Mouse (Mus musculus) small intestine, adult 2 months (tissue): ENCODE results near the gene Ggt6. TPM values are rescaled to one million over a fixed set of nuclear protein-coding genes. Genes with fewer than 3 reads are reported as not detected.

Experiments
- H3K27ac ChIP-seq: fragments of 200-500 bp; 2 replicates; pipeline ENCODE4 v1.5.1; 2012; ENCODE audit warnings: low read depth, low read length, control low read depth, inconsistent platforms; ENCODE audit not compliant: insufficient read depth
- H3K27me3 ChIP-seq: fragments of 200-500 bp; 2 replicates; pipeline ENCODE4 v1.6.1; 2012; ENCODE audit warnings: mild to moderate bottlenecking, moderate library complexity, low read length, inconsistent platforms; ENCODE audit not compliant: control insufficient read depth, insufficient read depth
- H3K36me3 ChIP-seq: fragments of 200-500 bp; 2 replicates; pipeline ENCODE4 v1.6.1; 2012; ENCODE audit warnings: mild to moderate bottlenecking, low read length, control low read depth, inconsistent platforms; ENCODE audit not compliant: control insufficient read depth, insufficient read depth
- H3K4me1 ChIP-seq: fragments of 200-500 bp; 2 replicates; pipeline ENCODE4 v1.6.1; 2012; ENCODE audit warnings: low read length, inconsistent platforms, mixed read lengths; ENCODE audit not compliant: control insufficient read depth, insufficient read depth, insufficient read length
- H3K4me3 ChIP-seq: fragments of 200-500 bp; 2 replicates; pipeline ENCODE4 v1.5.1; 2012; ENCODE audit warnings: low read depth, mild to moderate bottlenecking, control low read depth, inconsistent platforms, low read length, moderate library complexity
- CTCF ChIP-seq: fragments of 200-500 bp; IDR thresholded peaks from 2 replicates; pipeline ENCODE4 v1.5.1; 2012; ENCODE audit warnings: low read depth, mild to moderate bottlenecking, control low read depth, inconsistent platforms, low read length, moderate library complexity, mixed read lengths; ENCODE audit not compliant: insufficient replicate concordance, insufficient read length; ENCODE audit errors: extremely low read depth
- POLR2A ChIP-seq: fragments of 200-500 bp; IDR thresholded peaks from 2 replicates; pipeline ENCODE4 v1.6.1; 2012; ENCODE audit warnings: low read depth, mild to moderate bottlenecking, control low read depth, inconsistent platforms, low read length, moderate library complexity
- WGBS: fragments of 180-500 bp; shearing (Covaris S2); methylation state at CpG from one replicate; pipeline ENCODE4 v1.1.7; 2018; 5-methylcytosine and 5-hydroxymethylcytosine counted together
- polyA plus RNA-seq: library from polyadenylated mRNA; depleted of rRNA; stranded (reverse); fragments of >200 nt; gene quantifications from 2 replicates; pipeline ENCODE4 v1.2.3, GENCODE M21; 2012; rRNA removed

Gene Ggt6
- polyA plus RNA-seq = 20.2 and 60.1 TPM in 2 replicates

GRCm38 (mm10) chr11:72434963-72435693, at the start of gene Ggt6:
Gene Ggt6 (plus strand): TSS chr11:72435526.
- peak within 1 kb of the TSS; percentile 95 for H3K27ac ChIP-seq
- H3K36me3 ChIP-seq = peaks cover 5% of the 10 kb centered on the region; the same call in 1 of the 2 replicates
- H3K4me1 ChIP-seq = peaks cover 19% of the 10 kb centered on the region
- 17% methylated on average over 11 of the region's 11 CpGs for WGBS
- TF ChIP-seq CTCF (no peak; the same call in 1 of the 2 replicates), POLR2A (no peak; the same call in 1 of the 2 replicates)
- peak within 1 kb of the TSS; percentile 67 for H3K4me3 ChIP-seq
- no peaks in the 10 kb centered on the region for H3K27me3 ChIP-seq

DNA sequence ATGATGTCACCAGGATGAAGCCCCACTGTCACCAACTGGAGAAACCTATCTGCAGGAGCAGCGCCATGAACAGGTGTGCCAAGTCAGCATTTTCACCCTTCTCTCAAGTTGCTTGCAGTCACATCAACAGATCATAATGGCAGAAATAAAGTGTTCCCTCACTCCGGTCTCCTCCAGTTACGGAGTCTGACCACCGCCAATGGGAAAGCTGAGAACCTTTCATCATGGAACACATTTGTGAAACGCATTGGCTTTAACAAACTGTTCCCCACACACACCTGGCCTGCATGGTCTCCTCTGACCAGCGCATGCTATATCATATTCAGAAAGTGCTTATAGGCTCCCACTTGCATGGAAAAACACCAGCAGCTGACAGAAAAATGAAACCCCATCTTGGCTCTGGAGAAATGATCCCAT, 47.2 kb upstream of the Ggt6 start:
- Histone ChIP-seq H3K27ac (no peak overlapping the region), H3K4me1 (no peaks in the 10 kb centered on the region), H3K36me3 (no peaks in the 10 kb centered on the region), H3K4me3 (no peak overlapping the region), H3K27me3 (no peaks in the 10 kb centered on the region)
- no peak for TF ChIP-seq POLR2A
- TF ChIP-seq CTCF = no peak
- WGBS = 94% methylated on average over 6 of the region's 6 CpGs

- H3K27me3 ChIP-seq = no peaks in the 10 kb centered on the region
- no peak overlapping the region for H3K4me3 ChIP-seq
- WGBS = 89% methylated on average over 7 of the region's 7 CpGs
- TF ChIP-seq CTCF = no peak
- no peak for TF ChIP-seq POLR2A
- H3K36me3 ChIP-seq = no peaks in the 10 kb centered on the region
- H3K4me1 ChIP-seq = no peaks in the 10 kb centered on the region
- no peak overlapping the region for H3K27ac ChIP-seq
Observed at GRCm38 (mm10) chr11:72389407-72390142, 45.8 kb upstream of the Ggt6 start.

DNA sequence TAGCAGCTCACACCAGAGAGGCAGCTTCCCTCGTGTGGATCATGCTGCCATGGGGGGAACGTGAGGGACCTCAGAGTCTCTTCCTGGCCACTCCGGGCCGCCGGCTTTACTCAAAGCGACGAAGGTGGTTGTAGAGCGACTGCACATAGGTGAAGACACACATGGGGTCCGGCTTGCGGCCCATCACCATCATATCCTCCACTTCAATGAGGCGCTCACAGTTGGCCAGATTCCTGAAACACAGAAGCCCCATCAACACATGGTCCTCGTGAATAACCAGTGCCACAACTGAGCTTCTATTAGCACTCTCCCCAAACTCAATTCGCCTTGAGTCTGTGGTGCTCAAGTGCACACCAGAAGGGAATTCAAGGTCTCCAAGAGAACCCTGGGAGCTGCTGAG, 44.1 kb upstream of the Ggt6 start:
- Histone ChIP-seq H3K27me3 (no peaks in the 10 kb centered on the region), H3K27ac (no peak overlapping the region), H3K36me3 (no peaks in the 10 kb centered on the region), H3K4me1 (no peaks in the 10 kb centered on the region), H3K4me3 (no peak overlapping the region)
- 93% methylated on average over 13 of the region's 13 CpGs for WGBS
- TF ChIP-seq CTCF = no peak
- no peak for TF ChIP-seq POLR2A

- Histone ChIP-seq H3K4me3 (no peak overlapping the region), H3K27me3 (no peaks in the 10 kb centered on the region), H3K36me3 (no peaks in the 10 kb centered on the region), H3K27ac (no peak overlapping the region), H3K4me1 (no peaks in the 10 kb centered on the region)
- 87% methylated on average over 3 of the region's 3 CpGs for WGBS
- no peak for TF ChIP-seq CTCF
- no peak for TF ChIP-seq POLR2A
Observed at GRCm38 (mm10) chr11:72393243-72393642, 42.1 kb upstream of the Ggt6 start.

- no peaks in the 10 kb centered on the region for H3K27me3 ChIP-seq
- no peaks in the 10 kb centered on the region for H3K4me1 ChIP-seq
- no peak overlapping the region for H3K4me3 ChIP-seq
- 64% methylated on average over 5 of the region's 5 CpGs for WGBS
- no peaks in the 10 kb centered on the region for H3K36me3 ChIP-seq
- TF ChIP-seq CTCF (no peak), POLR2A (no peak)
- H3K27ac ChIP-seq = no peak overlapping the region
Observed at GRCm38 (mm10) chr11:72393669-72394068, 41.7 kb upstream of the Ggt6 start.

DNA sequence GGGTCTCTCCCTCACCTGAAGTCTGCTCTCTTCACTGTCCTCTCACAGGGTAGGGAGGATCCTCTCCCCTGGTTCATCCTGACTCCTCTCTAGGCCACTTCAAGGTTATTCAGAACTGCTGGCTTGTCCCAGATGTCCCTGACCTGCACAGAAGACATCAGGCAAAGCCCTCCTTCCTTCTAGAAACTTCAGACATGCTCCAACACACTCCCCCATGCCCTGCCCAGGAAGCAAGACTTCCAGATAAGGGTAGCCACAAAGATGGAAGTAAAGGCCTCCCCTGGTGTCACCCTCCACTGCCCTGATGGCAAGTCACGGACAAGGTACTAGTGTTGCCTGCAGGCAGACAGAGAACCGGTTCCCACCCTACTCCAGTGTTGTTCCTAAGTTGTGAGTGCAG, 40.6 kb upstream of the Ggt6 start:
- WGBS = 87% methylated on average over 2 of the region's 2 CpGs

More for the DNA sequence above, 40.6 kb upstream of the Ggt6 start:
- TF ChIP-seq POLR2A (no peak), CTCF (no peak)
- no peak overlapping the region for H3K27ac ChIP-seq
- H3K4me3 ChIP-seq = no peak overlapping the region
- no peaks in the 10 kb centered on the region for H3K27me3 ChIP-seq
- no peaks in the 10 kb centered on the region for H3K4me1 ChIP-seq
- H3K36me3 ChIP-seq = no peaks in the 10 kb centered on the region
